Mouse (Mus musculus) myocyte (in vitro differentiated cells): ENCODE measurements around the gene Rnf115. TPM values are rescaled to one million over a fixed set of nuclear protein-coding genes. Genes with fewer than 3 reads are reported as not detected.

Source experiments
- H3K27me3 ChIP-seq: one replicate; pipeline ENCODE4 v1.6.1; 2011; ENCODE audit not compliant: control insufficient read depth, insufficient read depth, insufficient read length
- H3K36me3 ChIP-seq: one replicate; pipeline ENCODE4 v1.6.1; 2011; ENCODE audit not compliant: control insufficient read depth, insufficient read depth
- H3K4me2 ChIP-seq: one replicate; pipeline ENCODE4 v1.6.1; 2011; ENCODE audit warnings: low read depth, control low read depth
- H3K4me3 ChIP-seq: one replicate; pipeline ENCODE4 v1.5.1; 2011; ENCODE audit warnings: mild to moderate bottlenecking, control low read depth, moderate library complexity
- H3K79me2 ChIP-seq: one replicate; pipeline ENCODE4 v1.6.1; 2011; ENCODE audit not compliant: control insufficient read depth, insufficient read depth
- H3ac ChIP-seq: one replicate; pipeline ENCODE4 v1.6.1; 2011; ENCODE audit not compliant: control insufficient read depth, insufficient read length
- CEBPB ChIP-seq: IDR thresholded peaks from 2 replicates; pipeline ENCODE4 v1.6.1; 2011; ENCODE audit warnings: mild to moderate bottlenecking, moderate library complexity; ENCODE audit not compliant: poor library complexity, insufficient read depth, severe bottlenecking
- E2F4 ChIP-seq: IDR thresholded peaks from one replicate; pipeline ENCODE4 v1.6.1; 2011; ENCODE audit warnings: mild to moderate bottlenecking, control low read depth, moderate library complexity; ENCODE audit not compliant: insufficient read depth
- MAX ChIP-seq: IDR thresholded peaks from one replicate; pipeline ENCODE4 v1.6.1; 2011; ENCODE audit warnings: low read depth, mild to moderate bottlenecking, control low read depth
- MYOD1 ChIP-seq, 3 experiments: IDR thresholded peaks; one replicate each; pipeline ENCODE4 v1.6.1; 2011; ENCODE audit warnings: control low read depth in 2 of 3, low read depth in 2 of 3, mild to moderate bottlenecking in 2 of 3, moderate library complexity in 1 of 3; ENCODE audit not compliant: insufficient read length in 2 of 3, control insufficient read depth in 1 of 3
- MYOG ChIP-seq, 3 experiments: IDR thresholded peaks; one replicate each; pipeline ENCODE4 v1.6.1; 2011; ENCODE audit warnings: control low read depth in 2 of 3, low read depth in 2 of 3, mild to moderate bottlenecking in 2 of 3; ENCODE audit not compliant: insufficient read length in 2 of 3, control insufficient read depth in 1 of 3, insufficient read depth in 1 of 3
- POLR2A ChIP-seq: IDR thresholded peaks from one replicate; pipeline ENCODE4 v1.6.1; 2011; ENCODE audit warnings: low read depth, mild to moderate bottlenecking, control low read depth, moderate library complexity; ENCODE audit not compliant: insufficient read length
- POLR2AphosphoS2 ChIP-seq: IDR thresholded peaks from one replicate; pipeline ENCODE4 v1.6.1; 2011; ENCODE audit warnings: low read depth, control low read depth; ENCODE audit not compliant: insufficient read length
- REST ChIP-seq: IDR thresholded peaks from one replicate; pipeline ENCODE4 v1.6.1; 2011; ENCODE audit warnings: mild to moderate bottlenecking, control low read depth, moderate library complexity; ENCODE audit not compliant: insufficient read depth, insufficient read length
- SRF ChIP-seq: IDR thresholded peaks from one replicate; pipeline ENCODE4 v1.6.1; 2011; ENCODE audit warnings: low read depth; ENCODE audit not compliant: control insufficient read depth, insufficient read length
- TCF12 ChIP-seq: IDR thresholded peaks from one replicate; pipeline ENCODE4 v1.6.1; 2011; ENCODE audit warnings: mild to moderate bottlenecking, control low read depth; ENCODE audit not compliant: poor library complexity, insufficient read depth, severe bottlenecking
- TCF3 ChIP-seq: IDR thresholded peaks from one replicate; pipeline ENCODE4 v1.6.1; 2011; ENCODE audit warnings: low read depth, control low read depth; ENCODE audit not compliant: insufficient read length
- USF1 ChIP-seq: IDR thresholded peaks from one replicate; pipeline ENCODE4 v1.6.1; 2011; ENCODE audit warnings: low read depth, mild to moderate bottlenecking, control low read depth, moderate library complexity
- polyA plus RNA-seq: library from polyadenylated mRNA; unstranded; fragments of >200 nt; fragmentation: generic; extraction: Trizol; gene quantifications from one replicate; pipeline ENCODE4 v1.2.1, GENCODE M21; 2012; ENCODE audit warnings: missing spikeins

Gene Rnf115
- polyA plus RNA-seq, 1 experiment: 10.1 TPM

- Histone ChIP-seq H3K4me3 (no peak overlapping the region), H3K4me2 (no peak overlapping the region), H3ac (no peak overlapping the region), H3K79me2 (no peaks in the 10 kb centered on the region), H3K27me3 (no peaks in the 10 kb centered on the region), H3K36me3 (no peaks in the 10 kb centered on the region)
- TF ChIP-seq POLR2A: no peak
Observed at GRCm38 (mm10) chr3:96802214-96802613, 74.8 kb downstream of the Rnf115 start.

GRCm38 (mm10) chr3:96808136-96808535 lies 80.7 kb downstream of the Rnf115 start:
- H3K4me2 ChIP-seq: no peak overlapping the region
- H3K79me2 ChIP-seq: no peaks in the 10 kb centered on the region
- no peak overlapping the region for H3ac ChIP-seq
- H3K27me3 ChIP-seq: no peaks in the 10 kb centered on the region
- H3K36me3 ChIP-seq: no peaks in the 10 kb centered on the region
- H3K4me3 ChIP-seq: no peak overlapping the region
- TF ChIP-seq POLR2AphosphoS2 (no peak), E2F4 (no peak), CEBPB (no peak), TCF3 (no peak), USF1 (no peak), REST (no peak), TCF12 (no peak), MYOG (IDR thresholded peaks at IDR 0.05; ENCODE audit: control insufficient read depth in 1 of 3, insufficient read depth in 1 of 3, insufficient read length in 2 of 3, low read depth in 2 of 3) (no peak), MAX (no peak), SRF (no peak), MYOD1 (IDR thresholded peaks at IDR 0.05; ENCODE audit: control insufficient read depth in 1 of 3, insufficient read length in 2 of 3, low read depth in 2 of 3) (no peak), POLR2A (no peak)

GRCm38 (mm10) chr3:96808651-96809050 lies 81.2 kb downstream of the Rnf115 start:
- no peak overlapping the region for H3ac ChIP-seq
- no peaks in the 10 kb centered on the region for H3K27me3 ChIP-seq
- no peaks in the 10 kb centered on the region for H3K79me2 ChIP-seq
- no peak overlapping the region for H3K4me2 ChIP-seq
- H3K4me3 ChIP-seq: no peak overlapping the region
- H3K36me3 ChIP-seq: no peaks in the 10 kb centered on the region
- TF ChIP-seq REST: no peak
- no peak for TF ChIP-seq POLR2AphosphoS2
- TF ChIP-seq CEBPB: no peak
- TF ChIP-seq SRF: no peak
- no peak for TF ChIP-seq TCF3
- TF ChIP-seq POLR2A: no peak
- no peak for TF ChIP-seq MYOD1 (IDR thresholded peaks at IDR 0.05; ENCODE audit: control insufficient read depth in 1 of 3, insufficient read length in 2 of 3, low read depth in 2 of 3)
- no peak for TF ChIP-seq MYOG (IDR thresholded peaks at IDR 0.05; ENCODE audit: control insufficient read depth in 1 of 3, insufficient read depth in 1 of 3, insufficient read length in 2 of 3, low read depth in 2 of 3)
- no peak for TF ChIP-seq E2F4
- TF ChIP-seq TCF12: no peak
- no peak for TF ChIP-seq USF1
- TF ChIP-seq MAX: no peak

- no peak overlapping the region for H3ac ChIP-seq
- H3K4me2 ChIP-seq: no peak overlapping the region
- H3K4me3 ChIP-seq: no peak overlapping the region
- H3K79me2 ChIP-seq: no peaks in the 10 kb centered on the region
- no peaks in the 10 kb centered on the region for H3K36me3 ChIP-seq
- H3K27me3 ChIP-seq: no peaks in the 10 kb centered on the region
- no peak for TF ChIP-seq TCF12
- no peak for TF ChIP-seq SRF
- TF ChIP-seq TCF3: no peak
- TF ChIP-seq CEBPB: no peak
- TF ChIP-seq MAX: no peak
- TF ChIP-seq POLR2AphosphoS2: no peak
- no peak for TF ChIP-seq MYOD1 (IDR thresholded peaks at IDR 0.05; ENCODE audit: control insufficient read depth in 1 of 3, insufficient read length in 2 of 3, low read depth in 2 of 3)
- TF ChIP-seq E2F4: no peak
- no peak for TF ChIP-seq USF1
- TF ChIP-seq POLR2A: no peak
- no peak for TF ChIP-seq REST
- no peak for TF ChIP-seq MYOG (IDR thresholded peaks at IDR 0.05; ENCODE audit: control insufficient read depth in 1 of 3, insufficient read depth in 1 of 3, insufficient read length in 2 of 3, low read depth in 2 of 3)
Observed at GRCm38 (mm10) chr3:96811232-96811631, 83.8 kb downstream of the Rnf115 start.

GRCm38 (mm10) chr3:96812395-96813091 lies 85.1 kb downstream of the Rnf115 start:
- Histone ChIP-seq H3K4me3 (no peak overlapping the region), H3K79me2 (no peaks in the 10 kb centered on the region), H3K36me3 (no peaks in the 10 kb centered on the region), H3K27me3 (no peaks in the 10 kb centered on the region), H3K4me2 (peak overlapping the region; percentile 79), H3ac (no peak overlapping the region)
- TF ChIP-seq MAX: no peak
- no peak for TF ChIP-seq TCF3
- TF ChIP-seq REST: no peak
- no peak for TF ChIP-seq E2F4
- no peak for TF ChIP-seq USF1
- no peak for TF ChIP-seq SRF
- no peak for TF ChIP-seq POLR2A
